Mouse (Mus musculus) midbrain, embryonic 14.5 days (tissue): Measurements from ENCODE around the gene Mageb18. TPM values are rescaled to one million over a fixed set of nuclear protein-coding genes. Genes with fewer than 3 reads are reported as not detected.
"Not testable (repeated sequence)": the region's sequence is repeated elsewhere in the genome, so short reads cannot be mapped to it uniquely, and the experiment has no call there.

Experiments used
- ATAC-seq: fragments of 200-750 bp; cut with Nextera tagmentation; 2 replicates; pipeline ENCODE4 v1.8.0; 2017; ENCODE audit warnings: moderate number of reproducible peaks, moderate library complexity; ENCODE audit not compliant: low FRiP score, low TSS enrichment
- DNase-seq: peaks from one replicate; pipeline ENCODE4 v3.0.0-alpha.2; 2015
- H3K27ac ChIP-seq: fragments of 300-500 bp; sonication (generic); replicated peaks from 2 replicates; pipeline ENCODE4 v1.5.1; 2014; ENCODE audit warnings: mild to moderate bottlenecking, low read depth, low read length, moderate library complexity
- H3K27me3 ChIP-seq: fragments of 300-500 bp; sonication (generic); 2 replicates; pipeline ENCODE4 v1.6.1; 2014; ENCODE audit warnings: low read length, control low read depth, mixed read lengths; ENCODE audit not compliant: control insufficient read depth, insufficient read depth
- H3K36me3 ChIP-seq: fragments of 300-500 bp; sonication (generic); 2 replicates; pipeline ENCODE4 v1.6.1; 2014; ENCODE audit warnings: low read length, control low read depth; ENCODE audit not compliant: control insufficient read depth, insufficient read depth
- H3K4me1 ChIP-seq: fragments of 300-500 bp; sonication (generic); 2 replicates; pipeline ENCODE4 v1.6.1; 2014; ENCODE audit warnings: mild to moderate bottlenecking, antibody characterized with exemption, low read length, control low read depth; ENCODE audit not compliant: control insufficient read depth, insufficient read depth
- H3K4me2 ChIP-seq: fragments of 300-500 bp; sonication (generic); 2 replicates; pipeline ENCODE4 v1.6.1; 2014; ENCODE audit warnings: mild to moderate bottlenecking, low read length, moderate library complexity
- H3K4me3 ChIP-seq: fragments of 300-500 bp; sonication (generic); replicated peaks from 2 replicates; pipeline ENCODE4 v1.5.1; 2014; ENCODE audit warnings: low read depth, low read length
- H3K9ac ChIP-seq: fragments of 300-500 bp; sonication (generic); replicated peaks from 2 replicates; pipeline ENCODE4 v1.6.1; 2014; ENCODE audit warnings: mild to moderate bottlenecking, low read length, moderate library complexity
- H3K9me3 ChIP-seq: fragments of 300-500 bp; sonication (generic); 2 replicates; pipeline ENCODE4 v1.6.1; 2016; ENCODE audit warnings: low read length, control low read depth, mixed read lengths; ENCODE audit not compliant: control insufficient read depth
- WGBS: fragments of 180-500 bp; shearing (Covaris S2); extraction: QIAGEN DNeasy Blood & Tissue Kit; methylation state at CpG from one replicate; pipeline ENCODE4 v1.1.7; 2014; 5-methylcytosine and 5-hydroxymethylcytosine counted together
- polyA plus RNA-seq: library from polyadenylated mRNA; unstranded; fragments of >200 nt; fragmentation: Nextera tagmentation; extraction: Ambion mirVana; gene quantifications from 2 replicates; pipeline ENCODE4 v1.2.1, GENCODE M21; 2014

Mageb18 gene
- polyA plus RNA-seq, result not detected in 2 replicates

DNA sequence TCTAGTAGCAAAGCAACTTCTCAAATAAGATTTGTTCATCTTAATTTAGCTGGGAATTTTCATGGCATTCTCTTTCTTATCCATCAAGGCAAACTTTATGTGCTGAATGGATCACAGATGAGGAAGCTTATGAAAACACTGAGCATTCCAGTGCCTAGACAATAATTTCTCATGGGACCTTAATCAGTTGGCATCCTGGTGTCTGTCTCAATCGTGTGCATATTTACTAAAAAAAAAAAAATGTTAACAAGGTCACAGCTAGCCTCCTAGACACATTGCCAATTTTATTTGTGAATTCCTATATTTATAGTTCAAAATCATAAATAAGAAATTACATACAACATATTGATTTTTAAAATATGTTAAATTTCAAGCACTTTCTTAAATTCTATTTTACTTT lies at the start of gene Mageb18:
TSS of gene Mageb18 (minus strand) at position 101 of the 400 bp plus-strand sequence.
- H3K27ac ChIP-seq, result no peak within 1 kb of the TSS
- H3K4me1 ChIP-seq, result no peaks in the 10 kb centered on the region
- no peak within 1 kb of the TSS for H3K4me2 ChIP-seq
- H3K27me3 ChIP-seq, result no peaks in the 10 kb centered on the region
- H3K4me3 ChIP-seq, result no peak within 1 kb of the TSS
- H3K9ac ChIP-seq, result no peak within 1 kb of the TSS
- DNase-seq, result no peak
- H3K9me3 ChIP-seq, result no peaks in the 10 kb centered on the region
- no peak for ATAC-seq
- WGBS, result 77% methylated on average over 1 of the region's 1 CpGs
- no peaks in the 10 kb centered on the region for H3K36me3 ChIP-seq

DNA sequence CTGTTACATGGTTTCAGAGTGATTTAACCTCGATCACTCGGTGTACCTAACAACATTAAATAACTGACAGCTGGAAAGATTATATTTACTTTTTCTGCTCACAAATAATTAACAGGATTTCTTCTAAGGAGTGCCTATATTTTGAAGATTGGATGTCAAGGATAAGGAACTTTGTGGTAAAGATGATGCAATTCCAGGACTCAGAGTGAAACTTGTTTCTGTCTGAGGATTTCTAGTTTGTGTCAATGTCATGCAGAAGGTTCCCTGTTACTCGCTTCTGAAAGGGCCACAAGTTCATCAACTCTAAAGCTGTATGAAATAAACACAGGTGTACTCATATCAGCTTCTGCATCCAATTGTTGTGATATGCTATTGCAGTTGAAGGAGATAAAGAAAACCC lies 13.4 kb upstream of the Mageb18 start:
- ATAC-seq (no peak), DNase-seq (no peak)
- Histone ChIP-seq H3K4me2 (no peak overlapping the region), H3K27me3 (no peaks in the 10 kb centered on the region), H3K27ac (no peak overlapping the region), H3K9ac (no peak overlapping the region), H3K4me1 (no peaks in the 10 kb centered on the region), H3K4me3 (no peak overlapping the region), H3K36me3 (no peaks in the 10 kb centered on the region), H3K9me3 (no peaks in the 10 kb centered on the region)
- WGBS, result 84% methylated on average over 3 of the region's 3 CpGs

DNA sequence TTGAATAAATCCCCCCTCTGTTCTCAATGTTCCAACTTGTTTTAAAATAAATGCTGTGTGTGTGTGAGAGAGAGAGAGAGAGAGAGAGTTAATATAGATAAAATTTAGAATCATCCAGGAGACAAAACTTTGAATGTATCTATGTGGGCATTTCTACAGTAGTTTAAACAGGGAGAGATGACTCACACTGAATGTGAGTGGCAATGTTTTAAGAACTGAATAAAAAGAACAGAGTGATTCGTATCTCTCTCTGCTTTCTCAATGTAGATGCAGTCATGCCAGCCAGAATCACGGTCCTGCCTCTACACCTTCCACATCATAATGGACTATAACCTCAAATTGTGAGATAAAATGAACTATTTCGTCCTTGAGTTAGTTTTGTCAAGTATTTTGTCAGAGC lies 11.1 kb upstream of the Mageb18 start:
- no peak for DNase-seq
- Histone ChIP-seq H3K36me3 (no peaks in the 10 kb centered on the region), H3K4me2 (no peak overlapping the region), H3K27ac (no peak overlapping the region), H3K4me3 (no peak overlapping the region), H3K27me3 (no peaks in the 10 kb centered on the region), H3K4me1 (no peaks in the 10 kb centered on the region), H3K9ac (no peak overlapping the region), H3K9me3 (no peaks in the 10 kb centered on the region)
- no peak for ATAC-seq
- WGBS, result 70% methylated on average over 3 of the region's 3 CpGs

DNA sequence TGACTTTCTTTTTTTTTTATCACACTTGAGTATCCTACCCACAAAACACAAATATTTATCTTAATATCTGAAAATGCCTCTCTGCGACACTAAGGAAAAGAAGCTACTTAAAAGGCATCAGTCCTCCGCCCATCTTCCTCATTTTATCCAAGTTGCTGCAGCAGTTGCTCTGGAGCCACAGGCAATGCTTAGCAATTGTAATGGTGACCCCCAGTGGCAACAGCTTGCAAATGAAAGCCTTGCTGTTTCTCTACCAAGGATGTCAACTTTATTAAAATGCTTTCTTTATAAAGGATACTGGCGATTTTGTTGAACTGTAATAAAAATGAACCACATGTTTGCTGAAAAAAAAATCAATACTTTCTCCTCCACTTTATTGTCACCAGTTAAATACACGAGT lies 2.0 kb downstream of the Mageb18 start:
- Histone ChIP-seq H3K9ac (no peak overlapping the region), H3K9me3 (no peaks in the 10 kb centered on the region), H3K27me3 (no peaks in the 10 kb centered on the region), H3K27ac (no peak overlapping the region), H3K36me3 (no peaks in the 10 kb centered on the region), H3K4me2 (no peak overlapping the region), H3K4me1 (no peaks in the 10 kb centered on the region), H3K4me3 (no peak overlapping the region)
- ATAC-seq (no peak), DNase-seq (peak; percentile 75)
- 40% methylated on average over 4 of the region's 4 CpGs for WGBS

DNA sequence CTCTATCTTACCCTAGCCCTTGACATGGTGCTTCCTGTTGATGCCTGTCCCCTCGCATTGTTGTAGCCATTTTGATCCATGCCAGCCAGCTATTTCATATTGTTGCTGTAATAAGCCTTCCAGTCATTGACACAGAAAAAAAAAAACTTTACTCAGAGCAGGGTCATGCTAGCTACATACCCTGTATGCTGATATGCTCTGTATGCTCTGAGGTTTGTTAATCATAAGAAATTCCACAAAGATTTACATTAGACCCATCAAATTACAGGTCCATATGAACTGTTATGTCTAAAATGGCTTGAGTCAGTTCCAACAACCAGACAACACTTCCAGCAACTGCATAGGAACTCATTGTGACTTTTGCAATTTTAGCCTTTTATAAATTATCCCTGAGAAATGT lies 71.5 kb downstream of the Mageb18 start:
- H3K36me3 ChIP-seq, result no peaks in the 10 kb centered on the region
- H3K27me3 ChIP-seq, result no peaks in the 10 kb centered on the region
- H3K4me2 ChIP-seq, result no peak overlapping the region
- WGBS, result 83% methylated on average over 1 of the region's 1 CpGs
- no peaks in the 10 kb centered on the region for H3K4me1 ChIP-seq
- no peak overlapping the region for H3K9ac ChIP-seq
- ATAC-seq, result no peak
- DNase-seq, result no peak
- no peak overlapping the region for H3K4me3 ChIP-seq
- no peak overlapping the region for H3K27ac ChIP-seq
- no peaks in the 10 kb centered on the region for H3K9me3 ChIP-seq

DNA sequence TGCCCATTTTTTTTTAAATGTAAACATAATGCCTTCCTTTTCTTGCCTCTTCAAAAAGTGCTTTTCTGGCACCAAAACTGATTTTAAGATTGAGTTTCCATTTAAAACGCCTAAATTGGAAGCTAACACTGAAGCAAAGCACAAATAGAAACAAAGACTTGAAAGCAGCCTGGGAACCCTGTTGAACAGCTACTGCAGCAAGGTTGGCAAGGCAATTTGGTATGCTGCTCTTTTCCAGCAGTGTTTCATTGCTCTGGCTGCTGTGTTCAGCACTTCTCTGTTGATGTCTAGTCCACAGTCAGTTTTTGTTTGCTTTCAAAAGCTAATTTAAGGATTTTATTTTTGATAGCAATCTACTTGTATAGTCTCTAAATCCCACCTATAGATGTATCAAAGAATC lies 101.1 kb downstream of the Mageb18 start:
- Histone ChIP-seq H3K4me3 (no peak overlapping the region), H3K27ac (no peak overlapping the region), H3K27me3 (no peaks in the 10 kb centered on the region), H3K9me3 (no peaks in the 10 kb centered on the region), H3K9ac (no peak overlapping the region), H3K36me3 (no peaks in the 10 kb centered on the region), H3K4me1 (no peaks in the 10 kb centered on the region), H3K4me2 (no peak overlapping the region)
- DNase-seq (no peak), ATAC-seq (no peak)
- WGBS, result 42% methylated on average over 1 of the region's 1 CpGs

DNA sequence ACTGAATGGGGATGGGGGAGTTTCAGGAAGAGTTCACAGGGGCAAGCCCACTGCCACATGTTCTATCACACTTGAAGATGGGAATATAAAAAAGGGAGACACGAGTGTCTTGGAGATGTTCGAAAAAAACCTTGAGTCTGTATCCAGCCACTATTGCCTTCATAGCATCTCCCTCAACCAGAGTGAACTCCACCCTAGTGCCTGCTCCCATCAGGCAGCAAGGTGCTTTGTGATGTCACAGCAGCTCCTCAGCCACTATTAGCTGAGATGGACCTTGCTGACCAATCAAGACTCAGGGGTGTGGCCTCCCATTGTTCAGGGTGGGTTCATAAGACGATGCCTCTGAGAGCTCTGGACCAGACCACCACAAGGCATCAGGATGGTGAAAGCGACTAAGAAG lies 109.7 kb downstream of the Mageb18 start, which contains the start of gene Gm5941:
TSS of gene Gm5941 (plus strand) at position 301 of the 400 bp plus-strand sequence.
- DNase-seq, H3K4me2 ChIP-seq, H3K9ac ChIP-seq, H3K27ac ChIP-seq, H3K36me3 ChIP-seq, ATAC-seq, H3K4me3 ChIP-seq, H3K4me1 ChIP-seq, H3K9me3 ChIP-seq, H3K27me3 ChIP-seq: not testable (repeated sequence)
- WGBS, result 88% methylated on average over 4 of the region's 4 CpGs

DNA sequence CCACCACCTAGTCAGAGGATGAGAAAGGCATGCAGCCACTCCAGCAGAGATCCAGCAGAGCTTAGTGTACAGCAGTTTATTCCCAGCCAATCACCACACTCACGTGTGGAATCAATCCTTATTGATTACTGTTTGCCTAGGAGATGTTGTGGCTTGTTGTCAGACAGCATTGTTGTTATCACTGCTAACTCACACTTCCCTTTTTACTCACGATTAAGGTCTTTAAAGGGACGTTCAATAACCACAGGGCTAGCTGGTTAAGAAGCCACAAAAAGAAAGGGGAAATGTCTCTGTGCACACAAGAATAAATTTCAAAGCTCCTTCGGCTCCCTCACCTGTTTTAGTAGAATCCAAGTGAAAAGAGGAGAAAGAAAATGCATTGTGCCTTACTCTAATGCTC lies 134.6 kb downstream of the Mageb18 start:
- no peak for ATAC-seq
- Histone ChIP-seq H3K4me2 (no peak overlapping the region), H3K9me3 (no peaks in the 10 kb centered on the region), H3K27ac (no peak overlapping the region), H3K9ac (no peak overlapping the region), H3K27me3 (no peaks in the 10 kb centered on the region), H3K4me1 (no peaks in the 10 kb centered on the region), H3K4me3 (no peak overlapping the region), H3K36me3 (no peaks in the 10 kb centered on the region)
- WGBS, result 70% methylated on average over 4 of the region's 4 CpGs
- DNase-seq, result no peak

DNA sequence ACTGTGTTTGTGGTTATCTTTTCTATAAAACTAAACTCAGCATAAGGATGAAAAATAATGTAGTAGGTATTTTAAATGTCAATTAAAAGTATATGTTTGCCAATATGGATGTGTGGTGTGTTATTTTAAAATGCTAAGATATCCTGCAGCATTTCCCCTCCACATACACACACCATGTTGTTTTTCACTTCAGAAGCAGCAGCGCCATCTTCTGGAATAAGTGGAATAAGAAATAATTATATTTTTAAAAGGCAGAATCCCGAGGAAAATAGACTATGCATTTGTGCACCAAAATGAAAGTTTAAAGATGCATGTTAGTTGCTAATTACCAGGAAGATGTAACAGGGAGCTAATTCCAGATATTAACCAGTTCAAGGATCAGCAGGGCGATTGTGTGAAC lies 138.9 kb downstream of the Mageb18 start:
- H3K9ac ChIP-seq, result no peak overlapping the region
- H3K4me2 ChIP-seq, result no peak overlapping the region
- H3K9me3 ChIP-seq, result no peaks in the 10 kb centered on the region
- H3K36me3 ChIP-seq, result no peaks in the 10 kb centered on the region
- H3K4me1 ChIP-seq, result no peaks in the 10 kb centered on the region
- 31% methylated on average over 3 of the region's 3 CpGs for WGBS
- no peak overlapping the region for H3K4me3 ChIP-seq
- ATAC-seq, result no peak
- H3K27ac ChIP-seq, result no peak overlapping the region
- peak; percentile 69 for DNase-seq
- H3K27me3 ChIP-seq, result no peaks in the 10 kb centered on the region
